Mouse (Mus musculus) hindbrain, embryonic 13.5 days (tissue): ENCODE data around the gene Gpr152. TPM values are rescaled to one million over a fixed set of nuclear protein-coding genes. Genes with fewer than 3 reads are reported as not detected.
A peak's percentile ranks its signal among the peaks of the same experiment; 100 is the strongest.
"Not testable (repeated sequence)": the region's sequence is repeated elsewhere in the genome, so short reads cannot be mapped to it uniquely, and the experiment has no call there.

Source experiments
- ATAC-seq: fragments of 200-750 bp; cut with Nextera tagmentation; 2 replicates; pipeline ENCODE4 v1.8.0; 2017; ENCODE audit warnings: moderate TSS enrichment; ENCODE audit not compliant: low FRiP score
- H3K27ac ChIP-seq: fragments of 300-500 bp; sonication (generic); 2 replicates; pipeline ENCODE4 v1.5.1; 2015; ENCODE audit warnings: inconsistent platforms, mild to moderate bottlenecking, moderate library complexity
- H3K27me3 ChIP-seq: fragments of 300-500 bp; sonication (generic); 2 replicates; pipeline ENCODE4 v1.6.1; 2015; ENCODE audit warnings: mild to moderate bottlenecking, inconsistent platforms
- H3K36me3 ChIP-seq: fragments of 300-500 bp; sonication (generic); 2 replicates; pipeline ENCODE4 v1.6.1; 2015; ENCODE audit warnings: mild to moderate bottlenecking, inconsistent platforms
- H3K4me1 ChIP-seq: fragments of 300-500 bp; sonication (generic); replicated peaks from 2 replicates; pipeline ENCODE4 v1.6.1; 2015; ENCODE audit warnings: inconsistent platforms
- H3K4me2 ChIP-seq: fragments of 300-500 bp; sonication (generic); 2 replicates; pipeline ENCODE4 v1.6.1; 2015; ENCODE audit warnings: inconsistent platforms, mild to moderate bottlenecking, moderate library complexity
- H3K4me3 ChIP-seq: fragments of 300-500 bp; sonication (generic); 2 replicates; pipeline ENCODE4 v1.5.1; 2015; ENCODE audit warnings: mild to moderate bottlenecking, inconsistent platforms
- H3K9ac ChIP-seq: fragments of 300-500 bp; sonication (generic); 2 replicates; pipeline ENCODE4 v1.6.1; 2015; ENCODE audit warnings: mild to moderate bottlenecking, inconsistent platforms
- H3K9me3 ChIP-seq: fragments of 300-500 bp; sonication (generic); 2 replicates; pipeline ENCODE4 v1.6.1; 2016; ENCODE audit warnings: inconsistent platforms
- WGBS: fragments of 180-500 bp; shearing (Covaris S2); methylation state at CpG from one replicate; pipeline ENCODE4 v1.1.7; 2015; 5-methylcytosine and 5-hydroxymethylcytosine counted together
- polyA plus RNA-seq: library from polyadenylated mRNA; unstranded; fragments of >200 nt; fragmentation: Nextera tagmentation; extraction: Ambion mirVana; gene quantifications from 2 replicates; pipeline ENCODE4 v1.2.1, GENCODE M21; 2015

Gpr152 gene
- polyA plus RNA-seq, 1 experiment from 2014 or later, result not detected

GRCm38 (mm10) chr19:4135963-4136345, 3.6 kb upstream of the Gpr152 start:
- not testable (repeated sequence) for H3K4me3 ChIP-seq, H3K4me1 ChIP-seq, H3K27me3 ChIP-seq, H3K9me3 ChIP-seq, H3K27ac ChIP-seq, H3K4me2 ChIP-seq, H3K9ac ChIP-seq, ATAC-seq
- 19% methylated on average over 8 of the region's 8 CpGs for WGBS
- peaks cover 29% of the 10 kb centered on the region for H3K36me3 ChIP-seq

- peaks cover 4% of the 10 kb centered on the region for H3K4me1 ChIP-seq
- H3K9ac ChIP-seq, result no peak overlapping the region
- ATAC-seq, result no peak
- peaks cover 24% of the 10 kb centered on the region for H3K36me3 ChIP-seq
- H3K4me3 ChIP-seq, result no peak overlapping the region
- WGBS, result 80% methylated on average over 5 of the region's 5 CpGs
- H3K27ac ChIP-seq, result no peak overlapping the region
- no peak overlapping the region for H3K4me2 ChIP-seq
- H3K27me3 ChIP-seq, result no peaks in the 10 kb centered on the region
- H3K9me3 ChIP-seq, result no peaks in the 10 kb centered on the region
Observed at GRCm38 (mm10) chr19:4136463-4136862, 3.1 kb upstream of the Gpr152 start.

GRCm38 (mm10) chr19:4137913-4138312, 1.7 kb upstream of the Gpr152 start:
- 85% methylated on average over 5 of the region's 5 CpGs for WGBS
- peaks cover 4% of the 10 kb centered on the region for H3K4me1 ChIP-seq
- H3K9me3 ChIP-seq, result no peaks in the 10 kb centered on the region

GRCm38 (mm10) chr19:4140147-4140546, 560 bp downstream of the Gpr152 start:
- ATAC-seq, result no peak
- WGBS, result 87% methylated on average over 6 of the region's 6 CpGs
- H3K27ac ChIP-seq, result no peak overlapping the region

More at GRCm38 (mm10) chr19:4137913-4138312, 1.7 kb upstream of the Gpr152 start:
- H3K27ac ChIP-seq, result no peak overlapping the region
- no peak overlapping the region for H3K4me2 ChIP-seq
- no peak overlapping the region for H3K9ac ChIP-seq
- H3K27me3 ChIP-seq, result no peaks in the 10 kb centered on the region
- peaks cover 9% of the 10 kb centered on the region for H3K36me3 ChIP-seq
- no peak for ATAC-seq
- H3K4me3 ChIP-seq, result no peak overlapping the region

GRCm38 (mm10) chr19:4142416-4143173, 3.0 kb downstream of the Gpr152 start:
- H3K4me1 ChIP-seq, result peaks cover 6% of the 10 kb centered on the region
- H3K9ac ChIP-seq, result no peak overlapping the region
- no peaks in the 10 kb centered on the region for H3K27me3 ChIP-seq
- no peak overlapping the region for H3K4me2 ChIP-seq
- no peak overlapping the region for H3K27ac ChIP-seq
- H3K9me3 ChIP-seq, result no peaks in the 10 kb centered on the region
- no peaks in the 10 kb centered on the region for H3K36me3 ChIP-seq
- no peak for ATAC-seq
- 93% methylated on average over 18 of the region's 18 CpGs for WGBS
- no peak overlapping the region for H3K4me3 ChIP-seq

More at GRCm38 (mm10) chr19:4140147-4140546, 560 bp downstream of the Gpr152 start:
- Histone ChIP-seq H3K4me1 (peaks cover 4% of the 10 kb centered on the region), H3K36me3 (no peaks in the 10 kb centered on the region), H3K9ac (no peak overlapping the region), H3K4me3 (no peak overlapping the region), H3K9me3 (no peaks in the 10 kb centered on the region), H3K4me2 (no peak overlapping the region), H3K27me3 (no peaks in the 10 kb centered on the region)

GRCm38 (mm10) chr19:4143759-4144268, 4.2 kb downstream of the Gpr152 start, which contains the start of gene Cabp4:
TSS of gene Cabp4 (minus strand) at chr19:4144033.
- H3K9me3 ChIP-seq, result no peaks in the 10 kb centered on the region
- no peaks in the 10 kb centered on the region for H3K36me3 ChIP-seq
- H3K4me3 ChIP-seq, result no peak within 1 kb of the TSS
- no peak within 1 kb of the TSS for H3K27ac ChIP-seq
- H3K4me2 ChIP-seq, result no peak within 1 kb of the TSS
- no peak for ATAC-seq
- H3K9ac ChIP-seq, result no peak within 1 kb of the TSS
- H3K27me3 ChIP-seq, result no peaks in the 10 kb centered on the region
- H3K4me1 ChIP-seq, result peaks cover 15% of the 10 kb centered on the region
- WGBS, result 86% methylated on average over 7 of the region's 7 CpGs

- H3K4me1 ChIP-seq, result peaks cover 21% of the 10 kb centered on the region
- no peak overlapping the region for H3K4me2 ChIP-seq
- no peak overlapping the region for H3K4me3 ChIP-seq
- ATAC-seq, result no peak
- 86% methylated on average over 16 of the region's 16 CpGs for WGBS
- peaks cover under 1% of the 10 kb centered on the region; the same call in 1 of the 2 replicates for H3K36me3 ChIP-seq
- H3K27ac ChIP-seq, result no peak overlapping the region
- no peaks in the 10 kb centered on the region for H3K9me3 ChIP-seq
- no peak overlapping the region for H3K9ac ChIP-seq
- H3K27me3 ChIP-seq, result no peaks in the 10 kb centered on the region
Observed at GRCm38 (mm10) chr19:4144550-4145498, 5.2 kb downstream of the Gpr152 start.

- no peaks in the 10 kb centered on the region for H3K27me3 ChIP-seq
- ATAC-seq, result no peak
- no peak overlapping the region for H3K4me2 ChIP-seq
- peaks cover 30% of the 10 kb centered on the region for H3K4me1 ChIP-seq
- H3K9me3 ChIP-seq, result no peaks in the 10 kb centered on the region
- no peak overlapping the region for H3K27ac ChIP-seq
- H3K9ac ChIP-seq, result no peak overlapping the region
- H3K4me3 ChIP-seq, result no peak overlapping the region
- WGBS, result 88% methylated on average over 5 of the region's 5 CpGs
- peaks cover 12% of the 10 kb centered on the region for H3K36me3 ChIP-seq
Observed at GRCm38 (mm10) chr19:4145936-4146335, 6.3 kb downstream of the Gpr152 start.

GRCm38 (mm10) chr19:4146366-4147021, 6.9 kb downstream of the Gpr152 start:
- Histone ChIP-seq H3K4me3 (no peak overlapping the region), H3K36me3 (peaks cover 17% of the 10 kb centered on the region), H3K9ac (no peak overlapping the region), H3K27me3 (no peaks in the 10 kb centered on the region), H3K4me1 (peaks cover 30% of the 10 kb centered on the region), H3K9me3 (no peaks in the 10 kb centered on the region), H3K27ac (no peak overlapping the region), H3K4me2 (no peak overlapping the region)
- WGBS, result 65% methylated on average over 12 of the region's 12 CpGs
- ATAC-seq, result no peak

GRCm38 (mm10) chr19:4147022-4147405, 7.4 kb downstream of the Gpr152 start:
- Histone ChIP-seq H3K27ac (no peak overlapping the region), H3K4me1 (peaks cover 30% of the 10 kb centered on the region), H3K4me2 (no peak overlapping the region), H3K36me3 (peaks cover 21% of the 10 kb centered on the region), H3K4me3 (no peak overlapping the region), H3K9me3 (no peaks in the 10 kb centered on the region), H3K9ac (no peak overlapping the region), H3K27me3 (no peaks in the 10 kb centered on the region)
- ATAC-seq, result no peak
- 40% methylated on average over 3 of the region's 3 CpGs for WGBS

- H3K9ac ChIP-seq, result peak overlapping the region; percentile 94
- H3K9me3 ChIP-seq, result no peaks in the 10 kb centered on the region
- peaks cover 29% of the 10 kb centered on the region for H3K36me3 ChIP-seq
- WGBS, result 33% methylated on average over 9 of the region's 9 CpGs
- no peaks in the 10 kb centered on the region for H3K27me3 ChIP-seq
- peak overlapping the region; percentile 46 for H3K27ac ChIP-seq
- no peak for ATAC-seq
- H3K4me3 ChIP-seq, result peak overlapping the region; percentile 85
- peak overlapping the region; percentile 93 for H3K4me2 ChIP-seq
- H3K4me1 ChIP-seq, result peaks cover 30% of the 10 kb centered on the region
Observed at GRCm38 (mm10) chr19:4147782-4148490, 8.3 kb downstream of the Gpr152 start.
